In genomic region chr5:111824600-111825130, GRCm38 (mm10) we compare ENCODE assay signal across 12 mouse cellular contexts.
DNase-seq lines count a peak whose midpoint lies in the region; ATAC-seq and TF ChIP-seq lines count a peak whose summit lies in the region.
"Had no signal": no experiment of that assay in that cellular context is flagged by ENCODE, and none has a peak within 500 bp of the region (broad histone marks: within the 10 kb centered on the region; RNA-seq: fewer than 3 reads in every experiment).

No protein-coding gene starts in this region.

- no peak overlapping the region for H3K4me2 ChIP-seq in intestine, embryonic 14.5 days (ENCODE audit: low read length)
- H3K4me2 ChIP-seq in intestine, postnatal 0 days (replicated peaks; ENCODE audit: low read depth), result no peak overlapping the region
- H3K4me2 ChIP-seq in forebrain, embryonic 16.5 days (ENCODE audit: low read length), result no peak overlapping the region
- H3K4me2 ChIP-seq: embryonic facial prominence, embryonic 13.5 days; hindbrain, embryonic 15.5 days had no signal

- peak; percentile 62 for DNase-seq in intestine, embryonic 14.5 days (ENCODE audit: low spot score)
- peak; percentile 50 for DNase-seq in heart, postnatal 4 days
- peak; percentile 80 for DNase-seq in kidney, postnatal 10 days
- DNase-seq in lung, postnatal 25 days (ENCODE audit: low spot score), result peak; percentile 41
- DNase-seq in layer of hippocampus, adult 9-11 months, result no peak
- DNase-seq in thymus, adult 2 months, result no peak
- DNase-seq: left cerebral cortex, postnatal 4 days had no signal

- H3K9ac ChIP-seq in intestine, embryonic 14.5 days (ENCODE audit: low read length), result no peak overlapping the region
- H3K9ac ChIP-seq in intestine, postnatal 0 days (ENCODE audit: low read depth, low read length), result no peak overlapping the region
- H3K9ac ChIP-seq in forebrain, embryonic 16.5 days (replicated peaks; ENCODE audit: low read depth, low read length), result no peak overlapping the region
- H3K9ac ChIP-seq: embryonic facial prominence, embryonic 13.5 days; hindbrain, embryonic 15.5 days; liver, embryonic 14.5 days had no signal

- H3K9me3 ChIP-seq in intestine, embryonic 14.5 days (ENCODE audit: control insufficient read depth, low read length), result no peaks in the 10 kb centered on the region
- no peaks in the 10 kb centered on the region for H3K9me3 ChIP-seq in intestine, postnatal 0 days (ENCODE audit: control insufficient read depth)
- no peaks in the 10 kb centered on the region for H3K9me3 ChIP-seq in forebrain, embryonic 16.5 days (ENCODE audit: control insufficient read depth, low read length)
- H3K9me3 ChIP-seq: embryonic facial prominence, embryonic 13.5 days; hindbrain, embryonic 15.5 days had no signal

- peaks cover 26% of the 10 kb centered on the region for H3K4me1 ChIP-seq in intestine, embryonic 14.5 days (replicated peaks; ENCODE audit: control insufficient read depth, insufficient read depth, low read length)
- no peaks in the 10 kb centered on the region for H3K4me1 ChIP-seq in intestine, postnatal 0 days (replicated peaks; ENCODE audit: control insufficient read depth, insufficient read depth, low read length)
- H3K4me1 ChIP-seq in forebrain, embryonic 16.5 days (replicated peaks; ENCODE audit: control insufficient read depth, insufficient read depth, low read length), result peaks cover 1% of the 10 kb centered on the region; the same call in 1 of the 2 replicates
- no peaks in the 10 kb centered on the region for H3K4me1 ChIP-seq in thymus, adult 2 months (replicated peaks; ENCODE audit: control insufficient read depth, insufficient read depth, low read length)

- TF ChIP-seq CTCF in intestine, postnatal 0 days (IDR thresholded peaks at IDR 0.05; ENCODE audit: low read depth), result no peak
- no peak for TF ChIP-seq CTCF in thymus, adult 2 months (IDR thresholded peaks at IDR 0.05; ENCODE audit: borderline replicate concordance, control insufficient read depth, extremely low read depth, insufficient read depth, low read length, poor library complexity)

- no peak for TF ChIP-seq POLR2A in thymus, adult 2 months (IDR thresholded peaks at IDR 0.05; ENCODE audit: control insufficient read depth, extremely low read depth, insufficient read depth, low read length, poor library complexity)

- no peaks in the 10 kb centered on the region for H3K36me3 ChIP-seq in intestine, embryonic 14.5 days (ENCODE audit: control insufficient read depth, insufficient read depth, low read length)
- no peaks in the 10 kb centered on the region for H3K36me3 ChIP-seq in intestine, postnatal 0 days (ENCODE audit: control insufficient read depth, insufficient read depth)
- H3K36me3 ChIP-seq in forebrain, embryonic 16.5 days (ENCODE audit: control insufficient read depth, insufficient read depth), result no peaks in the 10 kb centered on the region
- H3K36me3 ChIP-seq in thymus, adult 2 months (ENCODE audit: control insufficient read depth, insufficient read depth, low read length), result no peaks in the 10 kb centered on the region
- H3K36me3 ChIP-seq: embryonic facial prominence, embryonic 13.5 days; hindbrain, embryonic 15.5 days had no signal

- ATAC-seq in intestine, embryonic 14.5 days (replicated peaks; ENCODE audit: low FRiP score, low TSS enrichment, low read depth), result peak; percentile 71; the same call in 1 of the 2 replicates
- no peak for ATAC-seq in intestine, postnatal 0 days
- ATAC-seq in forebrain, embryonic 16.5 days, result no peak

- WGBS in intestine, embryonic 14.5 days, result 39% methylated on average over 4 of the region's 4 CpGs
- 43% methylated on average over 4 of the region's 4 CpGs for WGBS in intestine, postnatal 0 days
- WGBS in forebrain, embryonic 16.5 days, result 66% methylated on average over 4 of the region's 4 CpGs
- WGBS in thymus, adult 2 months, result 73% methylated on average over 4 of the region's 4 CpGs

- no peaks in the 10 kb centered on the region for H3K27me3 ChIP-seq in intestine, embryonic 14.5 days (replicated peaks; ENCODE audit: control insufficient read depth, insufficient read depth, low read length)
- no peaks in the 10 kb centered on the region for H3K27me3 ChIP-seq in intestine, postnatal 0 days (replicated peaks; ENCODE audit: control insufficient read depth, insufficient read depth, low read length)
- H3K27me3 ChIP-seq in forebrain, embryonic 16.5 days (replicated peaks; ENCODE audit: control insufficient read depth, insufficient read depth, low read length), result no peaks in the 10 kb centered on the region
- no peaks in the 10 kb centered on the region for H3K27me3 ChIP-seq in thymus, adult 2 months (ENCODE audit: control insufficient read depth, insufficient read depth, low read length)
- H3K27me3 ChIP-seq: embryonic facial prominence, embryonic 13.5 days had no signal

- peak overlapping the region; percentile 77 for H3K27ac ChIP-seq in intestine, embryonic 14.5 days (ENCODE audit: low read depth)
- H3K27ac ChIP-seq in intestine, postnatal 0 days (ENCODE audit: low read depth, low read length), result no peak overlapping the region
- H3K27ac ChIP-seq in forebrain, embryonic 16.5 days (ENCODE audit: low read length), result no peak overlapping the region
- H3K27ac ChIP-seq in thymus, adult 2 months (ENCODE audit: control insufficient read depth, insufficient read depth, low read length), result no peak overlapping the region
- H3K27ac ChIP-seq: embryonic facial prominence, embryonic 13.5 days; hindbrain, embryonic 15.5 days; liver, embryonic 14.5 days had no signal

- H3K4me3 ChIP-seq in intestine, embryonic 14.5 days (ENCODE audit: low read depth, low read length), result no peak overlapping the region
- no peak overlapping the region for H3K4me3 ChIP-seq in intestine, postnatal 0 days (ENCODE audit: low read depth, low read length)
- H3K4me3 ChIP-seq in forebrain, embryonic 16.5 days (replicated peaks; ENCODE audit: low read length), result no peak overlapping the region
- H3K4me3 ChIP-seq in thymus, adult 2 months (ENCODE audit: control insufficient read depth, insufficient read depth, low read length), result no peak overlapping the region
- H3K4me3 ChIP-seq: embryonic facial prominence, embryonic 13.5 days; hindbrain, embryonic 15.5 days had no signal

Comparison
In these comparisons a context has a peak if more than half of its experiments do, and no peak if none do; other contexts are left out.
1. DNase-seq: peak in intestine, embryonic 14.5 days (single experiment), heart, postnatal 4 days (single experiment), kidney, postnatal 10 days (single experiment) and lung, postnatal 25 days (single experiment); none in layer of hippocampus, adult 9-11 months (single experiment) and thymus, adult 2 months (single experiment).